Mouse (Mus musculus) megakaryocyte, embryonic 14.5 days (primary cell): ENCODE results near the gene Ano9. TPM values are rescaled to one million over a fixed set of nuclear protein-coding genes. Genes with fewer than 3 reads are reported as not detected.

Source experiments
- H3K27me3 ChIP-seq: replicated peaks from 2 replicates; pipeline ENCODE3; 2012; ENCODE audit warnings: inconsistent platforms
- H3K36me3 ChIP-seq: replicated peaks from 2 replicates; pipeline ENCODE3; 2012; ENCODE audit warnings: low read length, inconsistent platforms, mixed read lengths
- H3K4me1 ChIP-seq: 2 replicates; pipeline ENCODE4 v1.6.1; 2012; ENCODE audit warnings: inconsistent platforms
- H3K4me3 ChIP-seq: replicated peaks from 2 replicates; pipeline ENCODE3; 2012; ENCODE audit warnings: moderate library complexity, mild to moderate bottlenecking, inconsistent platforms
- H3K9me3 ChIP-seq: 2 replicates; pipeline ENCODE4 v1.6.1; 2012; ENCODE audit warnings: inconsistent platforms
- FLI1 ChIP-seq: IDR thresholded peaks from 2 replicates; pipeline ENCODE4 v1.6.1; 2012; ENCODE audit warnings: low read length, inconsistent platforms, mixed read lengths
- GATA1 ChIP-seq: IDR thresholded peaks from 3 replicates; pipeline ENCODE4 v1.6.1; 2012; ENCODE audit warnings: mixed read lengths, low read length, inconsistent platforms, borderline replicate concordance
- polyA plus RNA-seq: library from polyadenylated mRNA; stranded (reverse); fragments of >175 nt; gene quantifications from 2 replicates; pipeline ENCODE4 v1.2.3, GENCODE M21; 2012; ENCODE audit warnings: low replicate concordance; ENCODE audit not compliant: insufficient read depth

The Ano9 gene
- not detected in 2 replicates for polyA plus RNA-seq

DNA sequence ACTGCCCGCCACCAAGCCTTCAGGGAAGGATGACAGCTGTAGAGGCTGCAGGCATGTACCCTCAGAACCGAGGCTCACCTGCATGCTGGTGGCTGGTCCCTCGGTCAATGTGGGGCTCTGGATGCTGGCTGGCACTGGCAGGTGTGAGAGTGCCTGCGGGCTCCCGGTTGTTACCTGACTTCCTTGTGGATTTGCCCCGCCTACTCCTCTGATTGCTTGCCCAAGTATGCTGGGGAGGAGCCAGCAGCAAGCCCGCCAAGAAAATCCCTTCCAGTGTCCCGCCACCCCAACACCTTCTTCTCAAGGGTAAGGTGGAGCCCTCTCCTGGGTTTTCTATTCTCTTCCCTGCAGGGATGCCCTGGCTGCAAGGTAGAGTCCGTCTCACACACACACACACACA is at the start of gene Ano9:
Ano9 (minus strand) TSS at position 171 of the 400 bp plus-strand sequence.
- no peaks in the 10 kb centered on the region for H3K9me3 ChIP-seq
- no peak for TF ChIP-seq GATA1
- no peak for TF ChIP-seq FLI1
- H3K27me3 ChIP-seq = peaks cover 18% of the 10 kb centered on the region
- peaks cover 52% of the 10 kb centered on the region for H3K4me1 ChIP-seq
- no peak within 1 kb of the TSS for H3K4me3 ChIP-seq
- no peaks in the 10 kb centered on the region for H3K36me3 ChIP-seq

DNA sequence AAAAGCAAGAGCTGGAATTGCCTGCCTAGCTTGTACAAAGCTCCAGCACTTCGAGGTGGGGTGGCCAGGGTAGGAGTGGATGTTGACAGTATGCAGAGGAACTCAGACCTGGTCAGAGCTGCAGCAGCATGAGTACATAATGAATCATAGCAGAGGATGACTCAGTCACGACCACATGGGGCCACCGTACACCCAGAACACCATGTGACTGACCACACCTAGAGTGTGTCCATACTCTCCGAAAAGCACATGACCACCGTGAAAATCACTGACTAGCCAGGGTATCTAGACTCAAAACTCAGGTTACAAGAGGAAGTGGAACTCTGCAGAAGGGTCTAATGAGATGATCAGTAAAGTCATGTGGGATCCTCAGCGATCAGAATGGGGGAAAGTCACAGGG is 47.2 kb upstream of the Ano9 start:
- no peaks in the 10 kb centered on the region for H3K27me3 ChIP-seq

GRCm38 (mm10) chr7:141164397-141164796 is 46.8 kb upstream of the Ano9 start:
- no peak overlapping the region for H3K4me3 ChIP-seq
- H3K4me1 ChIP-seq = peaks cover 53% of the 10 kb centered on the region
- no peaks in the 10 kb centered on the region for H3K9me3 ChIP-seq
- TF ChIP-seq FLI1 (no peak), GATA1 (no peak)
- H3K36me3 ChIP-seq = peaks cover 77% of the 10 kb centered on the region
- H3K27me3 ChIP-seq = no peaks in the 10 kb centered on the region

More for the DNA sequence above, 47.2 kb upstream of the Ano9 start:
- no peak for TF ChIP-seq FLI1
- no peak for TF ChIP-seq GATA1
- peaks cover 72% of the 10 kb centered on the region for H3K36me3 ChIP-seq
- H3K4me3 ChIP-seq = peak overlapping the region; percentile 44
- H3K4me1 ChIP-seq = peaks cover 58% of the 10 kb centered on the region
- H3K9me3 ChIP-seq = no peaks in the 10 kb centered on the region

- Histone ChIP-seq H3K27me3 (no peaks in the 10 kb centered on the region), H3K36me3 (peaks cover 90% of the 10 kb centered on the region), H3K4me3 (no peak overlapping the region), H3K4me1 (peaks cover 40% of the 10 kb centered on the region), H3K9me3 (no peaks in the 10 kb centered on the region)
- TF ChIP-seq FLI1 = no peak
- no peak for TF ChIP-seq GATA1
Observed at GRCm38 (mm10) chr7:141155362-141155761, 37.8 kb upstream of the Ano9 start.

DNA sequence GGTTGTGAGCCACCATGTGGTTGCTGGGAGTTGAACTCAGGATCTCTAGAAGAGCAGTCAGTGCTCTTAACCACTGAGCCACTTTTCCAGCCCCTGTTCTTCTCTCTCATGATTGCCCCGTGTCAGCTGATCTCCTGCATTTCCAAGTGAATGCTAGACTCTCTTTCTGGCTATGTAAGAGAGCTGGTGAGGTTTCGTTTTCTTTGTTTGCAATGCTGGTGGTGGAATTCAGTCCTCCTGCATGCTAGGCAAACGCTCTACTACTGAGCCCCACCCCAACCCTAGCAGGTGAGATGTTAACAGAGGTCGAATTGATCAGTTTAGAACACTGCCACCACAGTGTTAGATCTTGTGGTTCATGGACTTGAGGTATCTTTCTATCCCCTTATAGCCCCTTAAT is 31.0 kb upstream of the Ano9 start:
- Histone ChIP-seq H3K36me3 (peaks cover 86% of the 10 kb centered on the region), H3K9me3 (no peaks in the 10 kb centered on the region), H3K4me1 (peaks cover 47% of the 10 kb centered on the region), H3K4me3 (no peak overlapping the region), H3K27me3 (no peaks in the 10 kb centered on the region)
- TF ChIP-seq GATA1 = no peak
- no peak for TF ChIP-seq FLI1

DNA sequence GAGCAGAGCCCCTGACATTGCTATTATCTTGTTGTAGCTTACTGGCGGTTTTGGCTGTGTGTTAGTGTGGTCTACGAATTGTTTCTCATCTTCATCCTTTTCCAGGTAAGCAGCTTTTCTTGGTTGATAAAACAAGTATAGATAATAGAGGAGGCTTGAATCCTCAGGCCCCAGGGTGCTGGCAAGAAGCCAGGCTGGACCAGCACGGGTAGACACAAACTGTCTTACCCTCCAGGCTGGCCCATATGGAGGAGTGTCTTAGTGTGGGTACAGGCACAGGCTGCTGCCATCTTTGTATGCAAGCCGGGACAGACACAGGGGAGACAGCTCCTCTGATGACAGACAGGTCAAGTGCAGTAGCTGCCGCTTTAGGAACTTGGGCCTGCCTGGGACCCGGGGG is 29.4 kb upstream of the Ano9 start:
- Histone ChIP-seq H3K36me3 (peaks cover 84% of the 10 kb centered on the region), H3K4me3 (no peak overlapping the region)
- TF ChIP-seq GATA1 (no peak), FLI1 (no peak)

GRCm38 (mm10) chr7:141146043-141146595 is 28.5 kb upstream of the Ano9 start:
- Histone ChIP-seq H3K9me3 (no peaks in the 10 kb centered on the region), H3K4me3 (peak overlapping the region; percentile 43), H3K4me1 (peaks cover 65% of the 10 kb centered on the region), H3K27me3 (no peaks in the 10 kb centered on the region), H3K36me3 (peaks cover 81% of the 10 kb centered on the region)
- no peak for TF ChIP-seq GATA1
- TF ChIP-seq FLI1 = no peak

More for the DNA sequence above, 29.4 kb upstream of the Ano9 start:
- H3K4me1 ChIP-seq = peaks cover 56% of the 10 kb centered on the region
- H3K27me3 ChIP-seq = no peaks in the 10 kb centered on the region
- H3K9me3 ChIP-seq = no peaks in the 10 kb centered on the region

DNA sequence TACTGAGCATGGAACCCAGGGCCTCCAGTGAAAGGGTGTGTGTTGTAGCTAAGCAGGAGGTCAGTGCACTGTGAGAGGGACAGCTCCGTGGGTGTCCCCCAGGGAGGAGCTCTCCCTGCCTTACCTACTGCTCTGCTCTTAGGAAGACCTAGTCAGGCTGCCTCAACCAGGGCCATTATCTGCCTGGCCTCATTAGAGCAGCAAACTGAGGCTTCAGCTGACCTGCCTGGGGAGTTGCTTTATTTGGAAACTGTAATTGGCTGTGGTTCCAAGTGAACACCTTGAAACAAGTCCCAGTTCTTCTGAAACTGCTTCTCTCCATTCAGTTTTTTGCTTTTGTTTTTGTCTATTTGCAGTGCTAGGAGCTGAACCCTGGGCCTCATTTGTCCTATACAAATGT is 27.8 kb upstream of the Ano9 start:
- no peak for TF ChIP-seq FLI1
- no peak for TF ChIP-seq GATA1
- H3K4me1 ChIP-seq = peaks cover 70% of the 10 kb centered on the region
- H3K27me3 ChIP-seq = no peaks in the 10 kb centered on the region
- H3K4me3 ChIP-seq = peak overlapping the region; percentile 31
- H3K9me3 ChIP-seq = no peaks in the 10 kb centered on the region
- H3K36me3 ChIP-seq = peaks cover 77% of the 10 kb centered on the region

- peaks cover 72% of the 10 kb centered on the region for H3K4me1 ChIP-seq
- H3K27me3 ChIP-seq = no peaks in the 10 kb centered on the region
- peaks cover 76% of the 10 kb centered on the region for H3K36me3 ChIP-seq
- no peaks in the 10 kb centered on the region for H3K9me3 ChIP-seq
- TF ChIP-seq FLI1 (no peak), GATA1 (no peak)
- H3K4me3 ChIP-seq = peak overlapping the region; percentile 59
Observed at GRCm38 (mm10) chr7:141144650-141145049, 27.0 kb upstream of the Ano9 start.

DNA sequence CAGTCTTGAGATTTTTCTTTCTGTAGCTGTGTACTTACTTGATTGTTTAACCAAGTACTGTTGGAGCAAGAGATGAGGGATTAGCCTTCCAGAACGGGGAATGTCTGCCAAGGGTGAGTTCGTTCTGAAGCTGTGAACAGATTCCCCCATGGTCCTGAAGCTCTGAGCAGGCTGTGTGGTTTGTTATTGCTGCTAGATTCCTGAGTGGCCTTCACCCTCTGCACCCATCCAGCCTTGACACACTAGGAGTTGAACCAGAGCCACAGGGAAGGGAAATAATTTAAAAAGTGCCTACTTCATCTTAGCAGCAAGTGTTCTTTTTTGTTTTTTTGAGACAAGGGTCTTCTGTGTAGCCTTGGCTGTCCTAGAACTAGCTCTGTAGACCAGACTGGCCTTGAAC is 26.3 kb upstream of the Ano9 start:
- TF ChIP-seq FLI1 (no peak), GATA1 (no peak)
- Histone ChIP-seq H3K4me3 (no peak overlapping the region), H3K36me3 (peaks cover 80% of the 10 kb centered on the region), H3K9me3 (no peaks in the 10 kb centered on the region), H3K4me1 (peaks cover 72% of the 10 kb centered on the region), H3K27me3 (no peaks in the 10 kb centered on the region)

GRCm38 (mm10) chr7:141143112-141143511 is 25.5 kb upstream of the Ano9 start:
- Histone ChIP-seq H3K9me3 (no peaks in the 10 kb centered on the region), H3K4me3 (no peak overlapping the region), H3K36me3 (peaks cover 81% of the 10 kb centered on the region), H3K27me3 (no peaks in the 10 kb centered on the region), H3K4me1 (peaks cover 72% of the 10 kb centered on the region)
- TF ChIP-seq FLI1 (no peak), GATA1 (no peak)
